14 mouse cellular contexts compared by ENCODE assay signal in the genomic region with DNA sequence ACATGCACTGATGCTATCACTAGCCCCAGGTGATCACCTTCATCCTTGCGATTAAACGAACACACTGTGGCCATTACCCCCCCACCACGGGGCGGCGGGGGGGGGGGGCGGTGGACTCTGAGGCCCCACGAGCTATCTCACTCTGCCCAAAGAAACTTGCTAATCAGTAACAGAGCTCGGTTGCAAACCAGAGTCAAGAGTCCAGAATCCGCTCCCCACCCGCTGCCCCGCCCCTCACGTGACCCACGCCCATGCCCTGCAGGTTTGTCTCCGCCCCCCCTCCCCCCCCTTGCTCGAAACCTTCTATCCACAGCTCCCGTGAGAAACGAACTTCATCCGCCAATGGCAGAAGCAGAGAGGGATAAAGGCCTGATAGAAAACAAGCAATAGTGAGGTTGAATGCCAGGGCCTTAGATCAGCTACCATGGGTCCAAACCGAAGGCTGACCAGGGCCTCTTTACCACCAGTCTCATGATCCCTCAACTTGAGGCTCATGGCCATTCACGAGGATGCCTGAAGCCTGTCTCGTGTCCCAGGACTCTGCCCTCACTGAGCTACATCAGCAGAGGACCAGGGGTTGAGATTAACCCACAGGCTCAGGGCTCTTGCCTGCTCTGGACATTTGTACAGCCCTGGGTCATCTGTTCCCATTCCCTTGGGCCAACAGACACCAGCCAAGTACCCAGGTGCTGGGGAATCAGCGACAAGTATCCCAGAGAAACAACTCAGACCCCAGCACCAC. TPM values are rescaled to one million over a fixed set of nuclear protein-coding genes. Genes with fewer than 3 reads are reported as not detected.
DNase-seq lines count a peak whose midpoint lies in the region; ATAC-seq and TF ChIP-seq lines count a peak whose summit lies in the region.
"Had no signal": no experiment of that assay in that cellular context is flagged by ENCODE, and none has a peak within 500 bp of the region (broad histone marks: within the 10 kb centered on the region; RNA-seq: fewer than 3 reads in every experiment).

No protein-coding gene starts in this region.

- ATAC-seq in heart, postnatal 0 days (ENCODE audit: insufficient read depth, low read depth) = no peak
- ATAC-seq in intestine, postnatal 0 days = peak; percentile 84
- no peak; the same call in 1 of the 2 replicates for ATAC-seq in limb, embryonic 12.5 days (ENCODE audit: insufficient number of reproducible peaks, insufficient read depth, low FRiP score, low TSS enrichment, low read depth)
- ATAC-seq in stomach, embryonic 15.5 days (ENCODE audit: insufficient read depth, low FRiP score, low read depth) = peak; percentile 70

- no peak for TF ChIP-seq EP300 in heart, postnatal 0 days (IDR thresholded peaks at IDR 0.05; ENCODE audit: low read depth)

- H3K27me3 ChIP-seq in heart, postnatal 0 days (ENCODE audit: control insufficient read depth, insufficient read depth, low read length) = no peaks in the 10 kb centered on the region
- no peaks in the 10 kb centered on the region for H3K27me3 ChIP-seq in intestine, postnatal 0 days (replicated peaks; ENCODE audit: control insufficient read depth, insufficient read depth, low read length)
- peaks cover 3% of the 10 kb centered on the region; the same call in 1 of the 2 replicates for H3K27me3 ChIP-seq in limb, embryonic 12.5 days
- H3K27me3 ChIP-seq in stomach, embryonic 15.5 days (replicated peaks) = no peaks in the 10 kb centered on the region
- H3K27me3 ChIP-seq: hindbrain, embryonic 15.5 days; neural tube, embryonic 12.5 days had no signal

- DNase-seq in heart, postnatal 0 days (ENCODE audit: low spot score) = no peak
- no peak for DNase-seq in heart, adult 18-20 months
- no peak for DNase-seq in urinary bladder, postnatal 36 days (ENCODE audit: low spot score in 2 of 2)
- no peak for DNase-seq in left cerebral cortex, adult 9 months (ENCODE audit: low spot score in 2 of 2)
- no peak for DNase-seq in urinary bladder, postnatal 4 days (ENCODE audit: low spot score in 2 of 2)
- DNase-seq: adrenal gland, postnatal 14 days; right cerebral cortex, postnatal 25 days; thymus, postnatal 14 days had no signal

- TF ChIP-seq CTCF in heart, postnatal 0 days (IDR thresholded peaks at IDR 0.05; ENCODE audit: low read depth) = no peak
- no peak for TF ChIP-seq CTCF in intestine, postnatal 0 days (IDR thresholded peaks at IDR 0.05; ENCODE audit: low read depth)

- peak overlapping the region; percentile 81; the same call in 1 of the 2 replicates for H3K27ac ChIP-seq in heart, postnatal 0 days (ENCODE audit: low read depth)
- peak overlapping the region; percentile 90 for H3K27ac ChIP-seq in intestine, postnatal 0 days (ENCODE audit: low read depth, low read length)
- no peak overlapping the region for H3K27ac ChIP-seq in limb, embryonic 12.5 days
- H3K27ac ChIP-seq in stomach, embryonic 15.5 days = peak overlapping the region; percentile 60; the same call in 1 of the 2 replicates
- H3K27ac ChIP-seq: hindbrain, embryonic 15.5 days; neural tube, embryonic 12.5 days had no signal

- peaks cover 34% of the 10 kb centered on the region for H3K4me1 ChIP-seq in heart, postnatal 0 days (ENCODE audit: control insufficient read depth, insufficient read depth)
- H3K4me1 ChIP-seq in intestine, postnatal 0 days (replicated peaks; ENCODE audit: control insufficient read depth, insufficient read depth, low read length) = peaks cover 21% of the 10 kb centered on the region
- H3K4me1 ChIP-seq in limb, embryonic 12.5 days (replicated peaks) = peaks cover 30% of the 10 kb centered on the region
- H3K4me1 ChIP-seq in stomach, embryonic 15.5 days = peaks cover 30% of the 10 kb centered on the region
- H3K4me1 ChIP-seq: hindbrain, embryonic 15.5 days; neural tube, embryonic 12.5 days had no signal

- 43% methylated on average over 21 of the region's 22 CpGs for WGBS in heart, postnatal 0 days
- WGBS in intestine, postnatal 0 days = 22% methylated on average over 22 of the region's 22 CpGs
- 40% methylated on average over 22 of the region's 22 CpGs for WGBS in limb, embryonic 12.5 days
- WGBS in stomach, embryonic 15.5 days = 41% methylated on average over 21 of the region's 22 CpGs

- no peaks in the 10 kb centered on the region for H3K9me3 ChIP-seq in heart, postnatal 0 days (replicated peaks; ENCODE audit: control insufficient read depth, low read length)
- H3K9me3 ChIP-seq in intestine, postnatal 0 days (ENCODE audit: control insufficient read depth) = no peaks in the 10 kb centered on the region
- no peaks in the 10 kb centered on the region for H3K9me3 ChIP-seq in limb, embryonic 12.5 days
- no peaks in the 10 kb centered on the region for H3K9me3 ChIP-seq in stomach, embryonic 15.5 days
- H3K9me3 ChIP-seq: hindbrain, embryonic 15.5 days; neural tube, embryonic 12.5 days had no signal

- no peak overlapping the region for H3K4me3 ChIP-seq in heart, postnatal 0 days (ENCODE audit: low read depth, low read length)
- H3K4me3 ChIP-seq in intestine, postnatal 0 days (ENCODE audit: low read depth, low read length) = no peak overlapping the region
- H3K4me3 ChIP-seq in limb, embryonic 12.5 days (replicated peaks) = no peak overlapping the region
- no peak overlapping the region for H3K4me3 ChIP-seq in stomach, embryonic 15.5 days (replicated peaks)
- H3K4me3 ChIP-seq: hindbrain, embryonic 15.5 days; neural tube, embryonic 12.5 days had no signal

- no peak overlapping the region for H3K9ac ChIP-seq in heart, postnatal 0 days (replicated peaks; ENCODE audit: low read depth, low read length)
- H3K9ac ChIP-seq in intestine, postnatal 0 days (ENCODE audit: low read depth, low read length) = no peak overlapping the region
- H3K9ac ChIP-seq in limb, embryonic 12.5 days (replicated peaks) = no peak overlapping the region
- H3K9ac ChIP-seq in stomach, embryonic 15.5 days = no peak overlapping the region
- H3K9ac ChIP-seq: hindbrain, embryonic 15.5 days; neural tube, embryonic 12.5 days had no signal

- H3K36me3 ChIP-seq in heart, postnatal 0 days (replicated peaks; ENCODE audit: control insufficient read depth, insufficient read depth, low read length) = no peaks in the 10 kb centered on the region
- no peaks in the 10 kb centered on the region for H3K36me3 ChIP-seq in intestine, postnatal 0 days (ENCODE audit: control insufficient read depth, insufficient read depth)
- no peaks in the 10 kb centered on the region for H3K36me3 ChIP-seq in limb, embryonic 12.5 days
- no peaks in the 10 kb centered on the region for H3K36me3 ChIP-seq in stomach, embryonic 15.5 days
- H3K36me3 ChIP-seq: hindbrain, embryonic 15.5 days; neural tube, embryonic 12.5 days had no signal

- no peak overlapping the region for H3K4me2 ChIP-seq in heart, postnatal 0 days (ENCODE audit: low read depth, low read length)
- peak overlapping the region; percentile 32 for H3K4me2 ChIP-seq in intestine, postnatal 0 days (replicated peaks; ENCODE audit: low read depth)
- peak overlapping the region; percentile 47 for H3K4me2 ChIP-seq in limb, embryonic 12.5 days
- no peak overlapping the region for H3K4me2 ChIP-seq in stomach, embryonic 15.5 days
- H3K4me2 ChIP-seq: hindbrain, embryonic 15.5 days; neural tube, embryonic 12.5 days had no signal

RNA-seq across cellular contexts. Expression of gene Tmem51, which starts 31.5 kb away (rescaled TPM):
- 27.7 and 34.4 TPM in 2 replicates for total RNA-seq in heart, postnatal 0 days (2014; rRNA removed; ENCODE audit: low replicate concordance)
- polyA plus RNA-seq in heart, postnatal 0 days (2015; fragmentation: Nextera tagmentation; extraction: Ambion mirVana) = 39.5 and 46.8 TPM in 2 replicates
- 1 to 10 TPM; 3.4 to 5.2 TPM for total RNA-seq in heart, adult 18-20 months (2021)
- 212 and 256 TPM in 2 replicates for polyA plus RNA-seq in intestine, postnatal 0 days (2015; fragmentation: Nextera tagmentation; extraction: Ambion mirVana)
- 16.9 and 17.1 TPM in 2 replicates for polyA plus RNA-seq in limb, embryonic 12.5 days (2016; fragmentation: Nextera tagmentation; extraction: Ambion mirVana)
- polyA plus RNA-seq in stomach, embryonic 15.5 days (2015; fragmentation: Nextera tagmentation; extraction: Ambion mirVana) = 62.4 and 64.8 TPM in 2 replicates

RNA-seq across cellular contexts. Expression of gene Fhad1, which starts 37.7 kb away (rescaled TPM):
- total RNA-seq in heart, postnatal 0 days (2014; rRNA removed; ENCODE audit: low replicate concordance) = 3.3 TPM in 1 of 2 replicates, not detected in the other
- 1.5 and 2.7 TPM in 2 replicates for polyA plus RNA-seq in heart, postnatal 0 days (2015; fragmentation: Nextera tagmentation; extraction: Ambion mirVana)
- under 1 TPM in 1 of 2 experiments, not detected in 1; 0.36 TPM for total RNA-seq in heart, adult 18-20 months (2021)
- 1.2 and 1.4 TPM in 2 replicates for polyA plus RNA-seq in intestine, postnatal 0 days (2015; fragmentation: Nextera tagmentation; extraction: Ambion mirVana)
- 1.4 and 1.8 TPM in 2 replicates for polyA plus RNA-seq in limb, embryonic 12.5 days (2016; fragmentation: Nextera tagmentation; extraction: Ambion mirVana)
- polyA plus RNA-seq in stomach, embryonic 15.5 days (2015; fragmentation: Nextera tagmentation; extraction: Ambion mirVana) = 2.0 and 2.7 TPM in 2 replicates
- total RNA-seq: common myeloid progenitor, adult 5-6 weeks had no signal

Comparison
In these comparisons a context has a peak if more than half of its experiments do, and no peak if none do; other contexts are left out.
1. ATAC-seq: peak in intestine, postnatal 0 days (single experiment) and stomach, embryonic 15.5 days (single experiment); none in heart, postnatal 0 days (single experiment) and limb, embryonic 12.5 days (single experiment).
2. H3K4me2 ChIP-seq: peak in intestine, postnatal 0 days (single experiment) and limb, embryonic 12.5 days (single experiment); none in heart, postnatal 0 days (single experiment) and stomach, embryonic 15.5 days (single experiment).